In the genomic region with DNA sequence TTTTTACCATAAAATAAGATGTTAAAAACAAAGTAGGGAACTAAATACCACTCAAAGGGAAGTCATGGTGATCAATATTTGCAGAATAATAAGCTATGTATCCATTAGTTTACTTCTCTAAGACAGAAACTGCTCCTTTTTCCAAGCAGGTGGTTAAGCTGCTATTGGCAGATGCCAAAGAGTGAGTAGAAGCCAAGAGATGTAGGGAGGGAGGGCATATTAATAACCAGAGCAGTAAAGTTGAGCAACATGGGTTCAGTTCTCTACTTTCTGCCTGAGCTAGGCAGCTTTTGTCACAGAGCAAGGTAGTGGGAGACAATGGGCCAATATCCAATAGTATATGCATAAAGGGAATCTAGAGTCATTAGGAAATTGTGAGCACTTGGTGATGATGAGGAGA, we compare ENCODE assay signal across 23 mouse cellular contexts.
A peak's percentile ranks its signal among the peaks of the same experiment; 100 is the strongest.
DNase-seq lines count a peak whose midpoint lies in the region; TF ChIP-seq lines count a peak whose summit lies in the region.
"Had no signal": no experiment of that assay in that cellular context is flagged by ENCODE, and none has a peak within 500 bp of the region (broad histone marks: within the 10 kb centered on the region; RNA-seq: fewer than 3 reads in every experiment).

No protein-coding gene starts in this region.

- TF ChIP-seq CTCF in cerebellum, adult 2 months (IDR thresholded peaks at IDR 0.05; ENCODE audit: borderline replicate concordance, insufficient read depth, low read depth, low read length) = no peak

- intact Hi-C loops in gastrocnemius, postnatal 36 days (cut with DNase I) = no loop called here

- no peak overlapping the region for H3K27ac ChIP-seq in cerebellum, adult 2 months (ENCODE audit: insufficient read depth, low read length)
- H3K27ac ChIP-seq: embryonic facial prominence, embryonic 10.5 days; embryonic facial prominence, embryonic 12.5 days; forebrain, embryonic 13.5 days; forebrain, embryonic 15.5 days had no signal

- no peaks in the 10 kb centered on the region for H3K4me1 ChIP-seq in cerebellum, adult 2 months (ENCODE audit: control insufficient read depth, insufficient read depth, low read length)
- H3K4me1 ChIP-seq: embryonic facial prominence, embryonic 10.5 days; embryonic facial prominence, embryonic 12.5 days; forebrain, embryonic 13.5 days; forebrain, embryonic 15.5 days had no signal

- peak; percentile 30 for DNase-seq in cerebellum, postnatal 10 days
- no peak for DNase-seq in cerebellum, adult 2 months
- peak; percentile 27 to 65 for DNase-seq in layer of hippocampus, adult 18-20 months (ENCODE audit: low spot score in 2 of 2)
- DNase-seq in layer of hippocampus, postnatal 25 days (ENCODE audit: extremely low spot score in 1 of 2, low spot score in 1 of 2) = no peak
- peak; percentile 17 to 24 for DNase-seq in layer of hippocampus, adult 8-10 months (ENCODE audit: low spot score in 2 of 2)
- DNase-seq in layer of hippocampus, adult 9-11 months = peak; percentile 59
- DNase-seq in adrenal gland, adult 18-20 months (ENCODE audit: low spot score in 2 of 2) = no peak
- DNase-seq in gastrocnemius, postnatal 36 days = no peak
- DNase-seq: adrenal gland, adult 2 months; adrenal gland, postnatal 10 days; adrenal gland, postnatal 25 days; B cell, adult 2 months; cerebellum, adult 11-12 months; cerebellum, adult 8-10 months; cerebellum, adult 9-11 months; cerebellum, postnatal 25 days; forebrain, postnatal 0 days had no signal

- TF ChIP-seq POLR2A in cerebellum, adult 2 months (IDR thresholded peaks at IDR 0.05; ENCODE audit: borderline replicate concordance, insufficient read depth, low read length) = no peak

- H3K27me3 ChIP-seq in cerebellum, adult 2 months (ENCODE audit: control insufficient read depth, insufficient read depth, low read length) = no peaks in the 10 kb centered on the region
- H3K27me3 ChIP-seq: CH12.LX; embryonic facial prominence, embryonic 12.5 days; forebrain, embryonic 13.5 days; forebrain, embryonic 15.5 days; Patski had no signal

- H3K4me3 ChIP-seq in cerebellum, adult 2 months (replicated peaks; ENCODE audit: insufficient read depth, low read depth, low read length) = no peak overlapping the region
- H3K4me3 ChIP-seq: embryonic facial prominence, embryonic 10.5 days; embryonic facial prominence, embryonic 12.5 days; forebrain, embryonic 13.5 days; forebrain, embryonic 15.5 days had no signal

Comparison
In these comparisons a context has a peak if more than half of its experiments do, and no peak if none do; other contexts are left out.
1. DNase-seq: peak in cerebellum, postnatal 10 days (2 of 2), layer of hippocampus, adult 18-20 months (2 of 2), layer of hippocampus, adult 8-10 months (2 of 2) and layer of hippocampus, adult 9-11 months (single experiment); none in cerebellum, adult 2 months (0 of 2), layer of hippocampus, postnatal 25 days (0 of 2), adrenal gland, adult 18-20 months (0 of 2) and gastrocnemius, postnatal 36 days (0 of 2).